Mouse (Mus musculus) intestine, postnatal 0 days (tissue): ENCODE measurements at regions not wholly inside any gene's neighbourhood (a gene's known extent, or its start where the extent isn't known, plus 50 kb on each side); places are given as distances from the start of the nearest gene placed in this dataset.

Experiments used
- ATAC-seq: fragments of 200-750 bp; cut with Nextera tagmentation; 2 replicates; pipeline ENCODE4 v1.8.0; 2017; ENCODE audit warnings: mild to moderate bottlenecking, moderate TSS enrichment, moderate library complexity
- H3K27ac ChIP-seq: fragments of 300-500 bp; sonication (generic); 2 replicates; pipeline ENCODE4 v1.5.1; 2014; ENCODE audit warnings: mild to moderate bottlenecking, low read depth, low read length, moderate library complexity
- H3K27me3 ChIP-seq: fragments of 300-500 bp; sonication (generic); replicated peaks from 2 replicates; pipeline ENCODE4 v1.6.1; 2014; ENCODE audit warnings: low read length, mixed read lengths; ENCODE audit not compliant: control insufficient read depth, insufficient read depth
- H3K36me3 ChIP-seq: fragments of 300-500 bp; sonication (generic); 2 replicates; pipeline ENCODE4 v1.6.1; 2014; ENCODE audit warnings: mild to moderate bottlenecking, moderate library complexity; ENCODE audit not compliant: control insufficient read depth, insufficient read depth
- H3K4me1 ChIP-seq: fragments of 300-500 bp; sonication (generic); replicated peaks from 2 replicates; pipeline ENCODE4 v1.6.1; 2014; ENCODE audit warnings: antibody characterized with exemption, low read length, mixed read lengths; ENCODE audit not compliant: control insufficient read depth, insufficient read depth
- H3K4me2 ChIP-seq: fragments of 300-500 bp; sonication (generic); replicated peaks from 2 replicates; pipeline ENCODE4 v1.6.1; 2014; ENCODE audit warnings: low read depth, mild to moderate bottlenecking, moderate library complexity
- H3K4me3 ChIP-seq: fragments of 300-500 bp; sonication (generic); 2 replicates; pipeline ENCODE4 v1.5.1; 2014; ENCODE audit warnings: low read depth, low read length
- H3K9ac ChIP-seq: fragments of 300-500 bp; sonication (generic); 2 replicates; pipeline ENCODE4 v1.6.1; 2014; ENCODE audit warnings: mild to moderate bottlenecking, low read depth, low read length
- H3K9me3 ChIP-seq: fragments of 300-500 bp; sonication (generic); 2 replicates; pipeline ENCODE4 v1.6.1; 2016; ENCODE audit warnings: mixed run types; ENCODE audit not compliant: control insufficient read depth
- CTCF ChIP-seq: sonication (generic); IDR thresholded peaks from 2 replicates; pipeline ENCODE4 v1.5.1; 2016; ENCODE audit warnings: low read depth, mild to moderate bottlenecking, control low read depth, antibody characterized with exemption, moderate library complexity
- WGBS: fragments of 180-500 bp; shearing (Covaris S2); extraction: QIAGEN DNeasy Blood & Tissue Kit; methylation state at CpG from one replicate; pipeline ENCODE4 v1.1.7; 2014; 5-methylcytosine and 5-hydroxymethylcytosine counted together

GRCm38 (mm10) chr10:51952021-51952420 lies 70.3 kb upstream of the Vgll2 start:
- Histone ChIP-seq H3K36me3 (no peaks in the 10 kb centered on the region), H3K9me3 (no peaks in the 10 kb centered on the region), H3K27ac (no peak overlapping the region), H3K27me3 (no peaks in the 10 kb centered on the region), H3K4me3 (no peak overlapping the region), H3K9ac (no peak overlapping the region), H3K4me2 (no peak overlapping the region), H3K4me1 (no peaks in the 10 kb centered on the region)
- no peak for ATAC-seq
- WGBS, result 58% methylated on average over 4 of the region's 4 CpGs
- TF ChIP-seq CTCF, result peak; percentile 42

- H3K36me3 ChIP-seq, result no peaks in the 10 kb centered on the region
- H3K4me3 ChIP-seq, result no peak overlapping the region
- no peaks in the 10 kb centered on the region for H3K9me3 ChIP-seq
- WGBS, result 50% methylated on average over 1 of the region's 1 CpGs
- no peak overlapping the region for H3K4me2 ChIP-seq
- no peak for TF ChIP-seq CTCF
- no peak overlapping the region for H3K27ac ChIP-seq
- no peaks in the 10 kb centered on the region for H3K4me1 ChIP-seq
- no peak for ATAC-seq
- no peak overlapping the region for H3K9ac ChIP-seq
- no peaks in the 10 kb centered on the region for H3K27me3 ChIP-seq
Observed at GRCm38 (mm10) chr10:51956493-51956892, 65.8 kb upstream of the Vgll2 start.

- 32% methylated on average over 2 of the region's 2 CpGs for WGBS
- no peak for ATAC-seq
- no peaks in the 10 kb centered on the region for H3K9me3 ChIP-seq
- H3K27me3 ChIP-seq, result no peaks in the 10 kb centered on the region
- H3K4me1 ChIP-seq, result no peaks in the 10 kb centered on the region
- H3K36me3 ChIP-seq, result no peaks in the 10 kb centered on the region
- no peak overlapping the region for H3K9ac ChIP-seq
- no peak overlapping the region for H3K27ac ChIP-seq
- no peak for TF ChIP-seq CTCF
- no peak overlapping the region for H3K4me2 ChIP-seq
- no peak overlapping the region for H3K4me3 ChIP-seq
Observed at GRCm38 (mm10) chr10:51961497-51961896, 60.8 kb upstream of the Vgll2 start.

GRCm38 (mm10) chr10:51963671-51964070 lies 58.6 kb upstream of the Vgll2 start:
- Histone ChIP-seq H3K4me2 (no peak overlapping the region), H3K27ac (no peak overlapping the region), H3K9ac (no peak overlapping the region), H3K9me3 (no peaks in the 10 kb centered on the region), H3K36me3 (no peaks in the 10 kb centered on the region), H3K4me3 (no peak overlapping the region), H3K27me3 (no peaks in the 10 kb centered on the region), H3K4me1 (no peaks in the 10 kb centered on the region)
- ATAC-seq, result no peak
- WGBS, result 81% methylated on average over 1 of the region's 1 CpGs
- TF ChIP-seq CTCF, result no peak

- Histone ChIP-seq H3K27ac (no peak overlapping the region), H3K36me3 (no peaks in the 10 kb centered on the region), H3K4me3 (no peak overlapping the region), H3K9ac (no peak overlapping the region), H3K9me3 (no peaks in the 10 kb centered on the region), H3K4me2 (no peak overlapping the region), H3K4me1 (no peaks in the 10 kb centered on the region), H3K27me3 (no peaks in the 10 kb centered on the region)
- TF ChIP-seq CTCF, result no peak
- ATAC-seq, result no peak
- WGBS, result 58% methylated on average over 9 of the region's 9 CpGs
Observed at GRCm38 (mm10) chr10:51970113-51970512, 52.2 kb upstream of the Vgll2 start.
